Mouse (Mus musculus): ENCODE measurements around the gene Bbx. TPM values are rescaled to one million over a fixed set of nuclear protein-coding genes. Genes with fewer than 3 reads are reported as not detected.

Gene Bbx
- polyA plus RNA-seq, 1 experiment from 2014 or later: 48.8 TPM

DNA sequence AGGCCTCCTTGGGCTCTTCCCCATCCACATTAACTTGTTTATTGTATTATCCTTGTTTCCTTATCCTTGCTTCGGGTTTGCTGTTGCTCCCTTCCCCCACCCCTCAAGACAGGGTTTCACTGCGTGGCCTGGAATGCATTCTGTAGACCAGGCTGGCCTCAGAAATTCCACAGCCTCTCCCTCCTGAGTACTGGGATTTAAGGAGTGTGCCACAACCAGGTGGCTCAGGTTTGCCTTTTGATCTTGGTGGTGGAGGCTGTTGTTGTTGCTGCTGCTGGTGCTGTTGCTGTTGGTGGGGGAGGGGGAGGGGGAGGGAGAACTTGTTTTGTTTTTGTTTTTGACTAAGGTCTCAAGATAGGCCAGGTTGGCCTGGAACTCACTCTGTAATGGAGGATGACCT lies 5.1 kb upstream of the Bbx start:
- H3K4me1 ChIP-seq: peaks cover 5% of the 10 kb centered on the region; the same call in 1 of the 2 replicates
- no peaks in the 10 kb centered on the region for H3K27me3 ChIP-seq
- H3K9ac ChIP-seq: no peak overlapping the region
- H3K9me3 ChIP-seq (replicated peaks): no peaks in the 10 kb centered on the region
- H3K36me3 ChIP-seq (ENCODE audit: poor library complexity, severe bottlenecking): no peaks in the 10 kb centered on the region
- H3K27ac ChIP-seq: no peak overlapping the region
- no peak overlapping the region for H3K4me2 ChIP-seq
- WGBS: 65% methylated on average over 2 of the region's 2 CpGs
- ATAC-seq: no peak
- H3K4me3 ChIP-seq: no peak overlapping the region

DNA sequence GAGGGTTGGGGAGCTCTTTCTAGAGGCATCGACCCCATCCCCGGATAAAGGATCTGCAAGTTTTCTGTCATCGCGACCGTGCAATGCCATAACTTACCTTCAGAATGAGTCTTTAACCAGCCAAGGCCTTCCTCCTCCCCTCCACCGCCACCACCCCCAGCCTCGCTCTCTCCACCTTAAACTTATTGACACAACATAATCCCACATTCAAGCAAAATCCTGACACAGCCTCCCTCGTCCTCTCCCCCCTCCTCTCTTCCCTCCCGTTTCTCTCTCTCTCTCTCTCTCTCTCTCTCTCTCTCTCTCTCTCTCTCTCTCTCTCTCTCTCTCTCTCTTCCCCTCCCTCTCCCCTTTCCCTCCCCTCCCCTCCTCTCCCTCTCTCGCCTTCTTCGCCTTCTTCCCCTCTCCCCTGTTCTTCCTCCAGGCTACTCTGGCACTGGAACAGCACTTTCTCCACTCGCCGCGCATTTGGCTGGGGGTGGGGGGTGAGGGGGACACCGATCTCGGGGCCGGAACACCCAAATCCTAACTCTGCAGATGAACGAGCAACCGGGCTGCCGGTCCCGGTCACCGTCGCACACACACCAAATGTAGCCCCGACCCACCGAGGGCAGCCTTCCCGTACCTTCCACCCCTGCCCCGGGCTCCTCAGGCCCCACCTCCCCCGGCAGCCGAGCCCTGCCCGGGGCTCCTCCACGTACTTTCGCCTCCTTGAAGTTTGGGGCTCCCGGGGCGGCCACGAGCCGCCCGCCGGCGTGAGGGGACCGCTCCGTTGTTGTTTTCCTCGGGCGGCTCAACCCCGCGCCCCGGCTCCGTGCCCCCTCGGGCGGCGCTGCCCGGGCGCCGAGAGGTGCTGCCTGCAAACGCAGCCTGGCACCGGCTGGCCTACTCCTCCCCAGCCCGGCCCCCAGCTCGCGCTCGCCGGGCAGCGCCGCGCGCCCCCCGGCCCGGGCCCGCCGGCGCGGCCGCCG lies 894 bp downstream of the Bbx start:
- ATAC-seq: peak; percentile 66

DNA sequence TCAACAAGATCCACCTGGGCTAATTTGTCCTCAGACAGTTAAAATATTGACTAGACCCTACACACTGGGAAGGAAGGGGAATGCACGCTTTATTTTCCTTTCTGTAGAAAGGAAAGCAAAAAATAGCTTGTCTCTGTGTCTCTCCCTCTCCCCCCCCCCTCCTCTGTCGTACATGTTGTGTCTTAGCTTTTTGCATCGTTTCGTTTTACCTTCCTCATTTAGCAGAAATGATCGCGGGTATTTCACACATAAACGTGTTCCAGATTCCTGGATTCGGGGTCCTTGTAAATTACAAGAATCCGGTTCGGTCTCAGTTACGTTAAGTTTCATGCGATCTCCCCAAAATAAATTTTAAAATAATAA lies 1.7 kb downstream of the Bbx start:
- H3K4me2 ChIP-seq: peak overlapping the region; percentile 91
- ATAC-seq: no peak
- no peaks in the 10 kb centered on the region for H3K36me3 ChIP-seq (ENCODE audit: poor library complexity, severe bottlenecking)
- peak overlapping the region; percentile 93 for H3K4me3 ChIP-seq
- peak overlapping the region; percentile 94 for H3K9ac ChIP-seq
- H3K27me3 ChIP-seq: no peaks in the 10 kb centered on the region
- H3K27ac ChIP-seq: no peak overlapping the region; the same call in 1 of the 2 replicates
- peaks cover 12% of the 10 kb centered on the region for H3K4me1 ChIP-seq
- WGBS: 0% methylated on average over 12 of the region's 12 CpGs
- no peaks in the 10 kb centered on the region for H3K9me3 ChIP-seq (replicated peaks)

More for the DNA sequence above, 894 bp downstream of the Bbx start:
- under 1% methylated on average over 53 of the region's 72 CpGs for WGBS
- Histone ChIP-seq H3K4me3 (peak overlapping the region; percentile 93), H3K4me2 (peak overlapping the region; percentile 91), H3K4me1 (peaks cover 12% of the 10 kb centered on the region), H3K9ac (peak overlapping the region; percentile 94), H3K27ac (peak overlapping the region; percentile 98), H3K27me3 (no peaks in the 10 kb centered on the region), H3K9me3 (replicated peaks) (no peaks in the 10 kb centered on the region), H3K36me3 (ENCODE audit: poor library complexity, severe bottlenecking) (no peaks in the 10 kb centered on the region)

DNA sequence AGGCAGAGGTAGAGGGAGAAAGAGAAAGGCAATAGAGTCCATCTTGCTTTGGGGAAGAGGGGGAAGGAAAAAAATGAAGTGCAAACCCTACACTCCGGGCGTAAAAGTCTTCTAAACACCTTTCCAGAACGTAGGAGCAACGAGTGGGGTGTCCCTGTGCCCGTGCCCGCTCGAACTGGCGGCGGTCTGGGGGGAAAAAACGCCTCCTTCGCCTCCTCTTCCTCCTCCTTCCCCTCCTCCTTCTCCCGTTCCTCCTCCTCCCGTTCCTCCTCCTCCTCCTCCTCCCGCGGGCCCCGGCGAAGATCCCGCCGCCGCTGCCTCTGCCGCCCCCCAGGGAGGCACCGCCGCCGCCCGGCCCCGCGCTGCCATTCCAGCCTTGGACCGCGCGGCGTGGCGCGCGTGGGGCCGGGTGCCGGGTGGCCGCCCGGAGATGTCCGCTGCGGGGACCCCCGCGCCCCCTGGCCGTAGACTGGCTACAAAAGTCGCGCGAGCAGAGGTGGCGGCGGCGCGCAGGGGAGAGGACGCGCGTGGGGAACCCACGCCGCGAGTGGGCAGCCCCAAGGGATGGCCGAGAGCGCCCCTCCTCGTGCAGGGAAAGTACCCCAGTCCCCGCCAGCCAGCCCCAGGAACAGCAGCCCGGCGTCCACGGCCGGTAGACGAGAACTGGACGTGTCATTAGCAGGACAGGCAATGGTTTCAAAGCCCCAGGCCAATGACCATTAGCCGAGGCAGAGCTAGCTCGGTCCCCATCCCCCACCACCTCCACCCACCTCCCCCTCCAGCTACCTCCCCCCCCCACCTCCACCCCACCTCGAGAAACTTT lies 2.3 kb downstream of the Bbx start:
- Histone ChIP-seq H3K4me1 (peaks cover 12% of the 10 kb centered on the region), H3K4me3 (peak overlapping the region; percentile 93), H3K9me3 (replicated peaks) (no peaks in the 10 kb centered on the region), H3K36me3 (ENCODE audit: poor library complexity, severe bottlenecking) (no peaks in the 10 kb centered on the region), H3K27me3 (no peaks in the 10 kb centered on the region), H3K4me2 (peak overlapping the region; percentile 91), H3K27ac (no peak overlapping the region), H3K9ac (peak overlapping the region; percentile 94)
- 0% methylated on average over 59 of the region's 69 CpGs for WGBS
- no peak for ATAC-seq

DNA sequence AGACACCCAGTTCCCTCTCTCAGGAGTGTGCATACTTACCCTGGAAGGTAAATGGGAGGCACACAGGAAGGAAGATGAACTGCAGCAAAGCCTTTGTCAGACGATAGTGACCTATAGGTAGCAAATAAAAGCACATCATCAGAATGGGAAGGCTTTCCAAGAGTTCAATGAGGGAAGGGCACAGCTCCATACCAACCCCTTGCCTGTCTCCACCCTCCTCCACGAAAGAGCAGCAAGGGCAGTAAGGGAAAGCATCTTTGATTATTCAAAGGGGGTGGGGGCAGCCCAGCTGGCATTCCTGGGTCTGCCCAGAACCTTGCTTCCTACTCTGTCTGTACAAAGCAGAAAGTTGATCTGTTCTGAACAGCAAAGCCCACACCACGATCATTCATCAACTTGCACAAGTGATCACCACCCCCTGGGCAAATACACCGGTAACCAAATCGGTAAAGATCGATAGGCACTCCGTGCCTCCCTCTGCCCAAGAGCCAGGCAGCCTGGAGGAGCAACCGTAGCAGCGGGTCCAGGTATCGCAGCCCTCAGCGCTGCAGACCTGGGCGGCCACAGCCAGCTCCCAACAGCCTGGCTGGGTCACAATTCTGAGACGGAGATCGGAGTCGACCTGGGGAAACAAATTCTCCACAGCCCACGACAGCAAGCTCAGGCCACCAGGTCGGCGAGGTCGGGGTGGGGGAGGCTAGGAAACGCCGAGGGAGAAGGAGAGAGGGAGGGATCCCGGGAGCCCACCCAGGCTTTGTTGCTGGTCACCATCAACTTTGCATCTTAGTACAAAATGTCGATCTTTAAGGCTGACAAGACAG lies 3.1 kb downstream of the Bbx start:
- WGBS: 2% methylated on average over 23 of the region's 23 CpGs
- Histone ChIP-seq H3K27ac (no peak overlapping the region), H3K9ac (peak overlapping the region; percentile 94), H3K4me1 (peaks cover 12% of the 10 kb centered on the region), H3K4me2 (peak overlapping the region; percentile 91), H3K9me3 (replicated peaks) (no peaks in the 10 kb centered on the region), H3K27me3 (no peaks in the 10 kb centered on the region), H3K36me3 (ENCODE audit: poor library complexity, severe bottlenecking) (no peaks in the 10 kb centered on the region), H3K4me3 (peak overlapping the region; percentile 93)
- no peak for ATAC-seq

DNA sequence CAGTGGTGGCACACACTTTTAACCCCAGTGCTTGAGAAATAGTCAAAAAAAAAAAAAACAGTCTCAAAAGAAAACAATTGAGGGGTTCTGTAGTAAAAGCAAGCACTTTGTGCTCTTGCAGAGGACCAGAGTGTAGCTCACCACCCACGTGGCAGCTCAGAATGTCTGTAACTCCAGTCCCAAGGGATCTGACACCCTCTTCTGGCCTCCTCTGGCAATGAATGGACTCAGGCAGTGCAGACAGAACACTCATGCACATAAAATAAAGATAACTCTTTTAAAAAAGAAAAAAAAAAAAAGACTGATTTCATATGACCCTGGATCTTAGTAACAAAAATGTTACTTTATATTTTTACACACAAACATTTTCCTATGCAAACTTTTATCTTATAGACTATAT lies 12.1 kb downstream of the Bbx start:
- WGBS: 15% methylated on average over 1 of the region's 1 CpGs
- no peak overlapping the region for H3K4me2 ChIP-seq
- no peak overlapping the region for H3K27ac ChIP-seq
- no peak overlapping the region for H3K9ac ChIP-seq
- no peak for ATAC-seq
- no peaks in the 10 kb centered on the region for H3K27me3 ChIP-seq
- H3K9me3 ChIP-seq (replicated peaks): no peaks in the 10 kb centered on the region
- no peak overlapping the region for H3K4me3 ChIP-seq
- H3K4me1 ChIP-seq: no peaks in the 10 kb centered on the region
- peaks cover 5% of the 10 kb centered on the region; the same call in 1 of the 2 replicates for H3K36me3 ChIP-seq (ENCODE audit: poor library complexity, severe bottlenecking)

DNA sequence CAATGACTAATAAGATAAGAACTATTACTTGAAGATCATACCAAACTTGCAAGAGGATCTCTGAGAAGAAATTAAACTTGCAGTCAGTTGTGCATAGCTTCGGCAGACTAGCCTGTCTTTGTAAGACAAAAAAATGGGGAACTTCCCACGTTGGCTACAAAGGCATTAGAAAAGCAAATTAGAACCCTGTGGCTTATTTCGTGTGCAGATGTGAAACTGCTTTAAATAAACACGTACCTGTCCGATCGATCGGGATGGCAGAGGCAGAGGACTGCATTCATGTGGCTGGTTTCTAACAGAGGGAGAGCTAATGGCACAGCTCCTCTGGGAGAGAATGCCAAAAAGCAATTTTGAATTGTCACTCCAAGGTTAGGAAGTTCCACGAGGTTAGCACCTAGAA lies 16.8 kb downstream of the Bbx start:
- Histone ChIP-seq H3K27ac (no peak overlapping the region), H3K4me3 (no peak overlapping the region), H3K36me3 (ENCODE audit: poor library complexity, severe bottlenecking) (peaks cover 10% of the 10 kb centered on the region; the same call in 1 of the 2 replicates), H3K4me1 (no peaks in the 10 kb centered on the region), H3K9me3 (replicated peaks) (no peaks in the 10 kb centered on the region), H3K27me3 (no peaks in the 10 kb centered on the region), H3K4me2 (no peak overlapping the region), H3K9ac (no peak overlapping the region)
- ATAC-seq: no peak
- WGBS: 80% methylated on average over 8 of the region's 8 CpGs

DNA sequence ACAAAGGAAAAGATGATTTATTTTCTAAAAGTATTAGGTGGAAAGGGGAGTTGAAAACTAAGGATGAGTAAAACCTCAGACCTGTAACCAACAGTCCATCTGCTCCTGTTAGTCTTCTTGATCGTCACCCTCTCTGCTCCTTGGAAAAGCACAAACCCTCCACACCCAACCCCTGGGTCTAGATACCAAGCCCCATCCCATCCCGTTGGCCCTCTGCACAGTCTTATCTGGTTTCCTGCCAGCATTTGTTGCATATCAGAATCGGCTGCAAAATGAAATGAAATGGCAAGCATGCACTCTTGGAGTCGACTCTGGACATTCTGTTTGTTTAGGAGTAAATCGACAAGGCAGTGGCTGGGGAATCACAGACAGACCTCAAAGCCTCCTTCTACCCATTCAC lies 29.3 kb downstream of the Bbx start:
- 94% methylated on average over 5 of the region's 5 CpGs for WGBS
- no peaks in the 10 kb centered on the region for H3K27me3 ChIP-seq
- no peak overlapping the region for H3K4me2 ChIP-seq
- no peaks in the 10 kb centered on the region for H3K9me3 ChIP-seq (replicated peaks)
- H3K9ac ChIP-seq: no peak overlapping the region
- no peak overlapping the region for H3K4me3 ChIP-seq
- H3K27ac ChIP-seq: no peak overlapping the region
- H3K4me1 ChIP-seq: no peaks in the 10 kb centered on the region
- H3K36me3 ChIP-seq (ENCODE audit: poor library complexity, severe bottlenecking): peaks cover 7% of the 10 kb centered on the region; the same call in 1 of the 2 replicates
- no peak for ATAC-seq

DNA sequence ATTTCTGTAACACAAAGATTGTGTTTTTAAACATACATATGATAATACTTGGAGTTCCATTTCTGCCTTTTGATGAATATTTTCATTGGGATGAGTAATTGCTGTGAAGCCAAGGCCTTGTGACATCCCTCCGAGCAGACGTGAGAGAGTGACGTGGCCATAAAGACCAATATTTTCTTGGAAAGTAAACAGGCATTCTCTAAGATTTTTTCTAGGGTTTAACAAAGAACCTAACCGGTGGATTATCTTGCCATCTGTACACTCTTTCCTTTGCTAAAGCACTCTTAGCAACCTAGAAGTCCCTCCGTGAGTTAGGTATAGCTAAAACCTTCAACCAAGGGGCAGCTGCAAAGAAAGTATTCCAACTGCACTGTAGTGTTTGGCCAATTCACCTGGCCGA lies 32.4 kb downstream of the Bbx start:
- ATAC-seq: no peak
- Histone ChIP-seq H3K9me3 (replicated peaks) (no peaks in the 10 kb centered on the region), H3K9ac (no peak overlapping the region), H3K4me1 (no peaks in the 10 kb centered on the region), H3K27ac (no peak overlapping the region), H3K4me2 (no peak overlapping the region), H3K27me3 (no peaks in the 10 kb centered on the region), H3K4me3 (no peak overlapping the region), H3K36me3 (ENCODE audit: poor library complexity, severe bottlenecking) (peaks cover 7% of the 10 kb centered on the region; the same call in 1 of the 2 replicates)
- WGBS: 94% methylated on average over 6 of the region's 6 CpGs

DNA sequence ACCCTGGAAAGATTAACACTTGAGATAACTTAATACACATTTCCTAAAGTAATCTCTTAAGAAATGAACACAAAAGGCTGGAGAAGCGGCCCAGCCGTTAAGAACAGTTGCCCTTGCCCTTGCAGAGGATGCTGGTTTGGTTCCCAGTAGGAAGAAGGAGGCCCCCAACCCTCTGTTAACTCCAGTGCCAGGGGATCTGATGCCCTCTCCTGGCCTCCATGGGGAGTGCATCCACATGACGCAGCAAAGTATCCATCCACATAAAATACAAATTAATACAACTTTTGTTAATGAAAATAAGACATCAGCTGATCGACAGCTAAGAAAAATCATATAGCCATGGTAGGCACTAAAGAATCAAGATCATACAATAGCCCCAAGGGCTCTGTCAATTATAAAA lies 33.6 kb downstream of the Bbx start:
- ATAC-seq: no peak
- 75% methylated on average over 4 of the region's 4 CpGs for WGBS
- H3K27ac ChIP-seq: no peak overlapping the region

DNA sequence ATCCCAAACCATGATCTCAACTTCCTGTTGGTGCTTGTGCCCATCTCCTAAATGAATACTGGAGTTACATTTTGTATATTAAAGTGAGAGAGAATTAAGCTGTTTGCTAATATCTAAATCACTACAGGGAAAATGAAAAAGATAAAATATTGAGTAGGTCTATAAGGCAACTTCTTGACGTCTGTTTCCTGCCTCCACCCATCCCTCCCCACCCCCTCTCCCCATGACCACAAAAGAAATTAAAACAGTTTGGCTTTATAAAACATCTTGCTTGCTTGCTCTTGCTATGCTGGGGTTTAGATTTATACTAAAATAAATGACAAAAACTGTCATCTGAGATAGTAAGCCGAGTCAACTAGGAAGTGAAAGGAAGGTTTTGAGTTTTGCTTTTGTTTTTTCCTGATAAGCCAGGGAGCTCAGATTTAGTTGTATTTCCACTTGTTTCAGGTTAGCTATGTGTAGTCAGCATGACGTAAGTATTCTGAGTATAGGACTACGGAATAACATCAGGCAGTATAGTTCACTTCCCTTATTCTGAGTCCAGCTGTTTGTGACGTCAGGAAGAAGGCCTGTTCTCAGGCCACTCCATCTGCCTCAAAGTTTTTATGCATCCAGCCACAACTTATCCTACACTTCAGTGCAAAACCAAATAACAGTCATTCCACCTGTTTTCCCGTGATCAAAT lies 36.1 kb downstream of the Bbx start:
- H3K4me2 ChIP-seq: no peak overlapping the region
- H3K27me3 ChIP-seq: no peaks in the 10 kb centered on the region
- H3K27ac ChIP-seq: no peak overlapping the region
- H3K9ac ChIP-seq: no peak overlapping the region
- no peak overlapping the region for H3K4me3 ChIP-seq
- no peaks in the 10 kb centered on the region for H3K4me1 ChIP-seq
- ATAC-seq: no peak
- 90% methylated on average over 6 of the region's 6 CpGs for WGBS
- H3K9me3 ChIP-seq (replicated peaks): no peaks in the 10 kb centered on the region
- H3K36me3 ChIP-seq (ENCODE audit: poor library complexity, severe bottlenecking): no peaks in the 10 kb centered on the region; the same call in 1 of the 2 replicates

More for the DNA sequence above, 33.6 kb downstream of the Bbx start:
- no peaks in the 10 kb centered on the region for H3K27me3 ChIP-seq
- H3K9ac ChIP-seq: no peak overlapping the region
- H3K36me3 ChIP-seq (ENCODE audit: poor library complexity, severe bottlenecking): peaks cover 7% of the 10 kb centered on the region; the same call in 1 of the 2 replicates
- no peak overlapping the region for H3K4me3 ChIP-seq
- no peaks in the 10 kb centered on the region for H3K9me3 ChIP-seq (replicated peaks)
- H3K4me1 ChIP-seq: no peaks in the 10 kb centered on the region
- no peak overlapping the region for H3K4me2 ChIP-seq

Measured in forebrain, embryonic 13.5 days (tissue).